Mouse (Mus musculus): ENCODE data around the gene Nme9.
A peak's percentile ranks its signal among the peaks of the same experiment; 100 is the strongest.

Gene Nme9

GRCm38 (mm10) chr9:99451161-99451560 is at the start of gene Nme9:
TSS of gene Nme9 (plus strand) at chr9:99451475.
- DNase-seq (ENCODE audit: low spot score) = peak; percentile 28

GRCm38 (mm10) chr9:99409280-99409679 is 42.0 kb upstream of the Nme9 start:
- DNase-seq (ENCODE audit: low spot score) = no peak

- DNase-seq (ENCODE audit: low spot score) = no peak
These were observed 40.2 kb upstream of the Nme9 start for GRCm38 (mm10) chr9:99411093-99411492.

DNA sequence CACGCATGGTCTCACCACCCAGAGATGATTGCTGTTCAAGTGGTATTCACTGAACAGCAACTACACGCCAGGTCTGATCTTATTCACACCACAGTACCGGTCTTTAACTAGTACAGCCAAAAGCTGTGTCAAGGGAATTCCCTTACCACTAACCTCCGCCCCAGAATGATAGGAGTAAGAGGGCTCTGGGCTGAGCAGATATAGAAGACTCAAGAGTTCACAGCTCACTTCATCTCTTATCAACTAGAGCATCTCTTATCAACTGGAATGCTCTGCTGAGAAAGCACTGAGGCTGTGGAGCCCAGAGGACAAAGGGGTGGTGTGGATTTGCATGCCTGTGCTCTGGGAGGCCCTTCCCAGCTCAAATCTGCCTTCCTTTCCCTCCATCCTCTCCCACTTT is 39.5 kb upstream of the Nme9 start:
- DNase-seq (ENCODE audit: low spot score) = no peak

DNA sequence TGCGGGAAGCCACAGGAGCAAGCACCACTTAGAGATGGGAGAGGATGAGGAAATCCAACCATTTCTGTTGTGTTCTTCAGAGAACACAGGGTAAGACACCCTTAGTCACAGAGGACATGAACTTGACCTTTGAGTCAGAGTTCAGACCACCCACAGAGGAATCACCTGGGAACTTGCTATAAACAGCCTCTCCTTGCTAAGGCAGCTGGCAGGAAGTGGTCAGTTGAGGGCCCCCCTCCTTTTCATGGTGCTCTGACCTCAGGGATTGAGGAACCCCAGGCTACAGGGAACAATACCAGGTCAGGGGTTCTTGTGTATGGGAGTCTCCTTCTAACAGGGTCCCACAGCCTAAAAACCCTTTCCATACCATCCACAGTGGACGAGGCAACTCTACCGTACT is 34.5 kb upstream of the Nme9 start:
- no peak for DNase-seq (ENCODE audit: low spot score)

GRCm38 (mm10) chr9:99417288-99417846 is 33.9 kb upstream of the Nme9 start:
- no peak for DNase-seq (ENCODE audit: low spot score)

DNA sequence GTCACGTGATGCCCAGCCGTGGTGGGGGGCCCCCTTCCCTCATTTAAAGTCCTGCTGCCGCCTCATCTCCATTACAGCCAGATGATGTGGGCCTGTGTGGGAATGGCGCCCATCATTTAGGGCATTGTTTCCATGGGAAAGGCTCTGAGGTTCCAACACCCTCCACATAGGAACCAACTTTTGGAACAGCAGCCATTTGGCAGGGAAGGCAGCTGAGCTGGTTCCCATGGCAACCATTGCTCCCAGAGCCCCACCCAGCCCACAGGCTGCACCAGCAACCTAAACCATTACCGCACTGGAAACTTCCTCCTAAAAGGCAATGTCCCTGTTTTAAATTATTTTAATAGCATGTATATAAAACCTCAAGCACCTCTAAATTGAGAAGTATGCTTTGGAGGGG is 32.9 kb upstream of the Nme9 start:
- no peak for DNase-seq (ENCODE audit: low spot score)

DNA sequence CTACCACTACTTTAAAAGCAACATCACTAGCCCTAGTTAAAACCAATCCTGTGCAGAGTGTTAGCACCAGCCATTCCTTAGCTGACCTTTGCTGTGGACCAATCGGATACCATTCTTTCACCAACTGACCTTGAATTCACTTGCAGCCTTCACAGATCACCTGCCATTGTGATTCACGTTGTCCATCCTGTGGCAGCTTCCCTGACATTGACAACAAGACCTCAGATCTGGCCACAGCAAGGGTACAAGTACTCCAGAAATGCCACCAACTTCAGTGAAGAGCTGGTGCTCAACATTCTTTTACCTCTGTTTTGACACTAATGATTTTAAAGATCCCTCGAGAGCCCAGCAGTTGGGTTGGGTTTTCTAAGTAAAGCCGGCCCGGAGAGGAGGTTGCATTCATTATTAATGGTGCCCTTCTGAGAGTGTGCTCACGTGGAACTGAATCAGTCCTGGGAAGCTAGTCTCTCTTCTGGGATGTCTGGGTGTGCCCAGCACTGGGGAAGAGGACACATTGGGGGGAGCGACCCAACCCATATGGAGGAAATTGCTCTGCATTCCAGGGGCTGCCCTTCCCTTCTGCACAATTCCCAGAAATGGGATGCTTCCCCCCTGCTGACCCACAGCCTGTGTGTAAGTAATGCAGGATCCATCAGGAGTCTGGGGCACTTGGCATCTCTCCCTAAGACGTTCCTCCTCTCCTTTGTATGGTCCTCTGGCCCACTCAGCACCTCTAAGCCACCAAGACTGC is 31.1 kb upstream of the Nme9 start:
- DNase-seq (ENCODE audit: low spot score) = no peak

GRCm38 (mm10) chr9:99421914-99422313 is 29.4 kb upstream of the Nme9 start:
- DNase-seq (ENCODE audit: low spot score) = no peak

DNA sequence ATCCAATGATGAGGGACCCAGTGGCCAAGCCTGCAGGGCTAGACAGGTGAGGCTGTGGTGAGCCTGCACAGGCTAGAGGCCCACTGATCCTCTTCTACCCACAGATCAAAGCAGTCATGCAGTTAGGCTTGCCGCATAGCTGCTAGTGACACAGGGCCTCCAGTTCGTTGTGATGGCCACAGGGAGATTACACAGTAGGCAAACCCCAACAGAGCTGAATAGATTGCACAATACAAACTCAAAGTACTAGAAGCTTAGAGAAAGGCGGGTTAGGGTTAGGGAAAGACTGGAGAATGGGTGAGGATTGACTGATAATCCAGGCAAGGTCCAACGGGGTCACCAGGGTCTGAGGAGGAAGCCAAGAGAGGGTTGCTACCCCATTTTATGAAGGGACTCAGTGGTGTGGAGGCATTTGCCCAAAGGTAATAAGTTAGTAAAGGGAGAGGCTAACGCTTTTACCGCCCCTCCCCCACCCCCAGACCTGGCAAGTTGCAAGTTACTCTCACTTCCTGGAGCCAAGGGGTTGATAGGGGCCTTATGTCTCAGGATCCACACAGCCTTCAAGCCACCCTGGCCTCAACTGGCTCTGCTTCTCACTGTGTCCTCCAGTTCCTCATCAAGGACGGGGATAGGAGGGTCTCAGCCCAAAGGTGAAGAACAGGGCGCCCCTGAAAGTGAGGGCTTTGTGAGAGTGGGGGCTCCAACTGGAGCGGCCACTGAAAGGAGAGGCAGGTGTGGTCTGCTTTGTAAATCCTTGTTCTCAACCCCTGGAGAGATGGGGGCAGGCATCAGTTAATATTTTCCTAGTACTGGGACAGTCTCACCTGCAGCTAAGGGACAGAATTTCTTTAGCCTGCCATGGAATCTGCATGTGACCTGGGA is 27.3 kb upstream of the Nme9 start:
- no peak for DNase-seq (ENCODE audit: low spot score)

DNA sequence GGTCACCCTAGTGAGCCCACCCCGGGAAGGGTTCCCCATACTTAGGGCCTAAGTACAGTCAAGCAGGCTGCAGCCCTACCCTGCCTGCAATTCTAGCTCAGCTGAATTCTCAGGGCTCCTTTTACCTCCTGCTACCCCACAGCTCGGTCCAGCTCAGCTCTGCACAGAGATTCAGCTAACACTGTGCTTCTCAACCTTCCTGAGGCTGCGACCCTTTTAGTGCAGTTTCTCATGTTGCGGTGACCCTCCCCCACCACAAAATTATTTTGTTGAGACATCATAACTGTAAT is 26.8 kb upstream of the Nme9 start:
- DNase-seq (ENCODE audit: low spot score) = no peak

DNA sequence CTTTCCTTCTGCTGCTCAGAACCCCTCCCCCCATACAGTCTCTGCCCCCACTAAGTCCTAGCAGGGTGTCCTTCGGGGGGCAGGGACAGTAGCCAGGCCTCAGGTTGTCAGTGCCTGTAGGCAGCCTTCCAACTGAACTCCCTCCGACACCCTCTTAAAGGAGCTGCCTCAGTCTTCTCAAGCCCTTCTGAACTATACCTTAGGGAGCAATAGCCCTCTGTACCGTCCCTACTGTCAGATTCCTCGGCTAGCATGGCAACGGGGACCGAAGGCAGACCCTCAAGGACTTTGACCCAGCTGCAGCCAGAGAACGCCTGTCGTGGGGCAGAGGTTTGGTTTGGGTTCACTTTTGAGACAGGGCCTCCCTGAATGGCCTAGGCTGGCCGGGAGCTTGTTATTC is 26.0 kb upstream of the Nme9 start:
- no peak for DNase-seq (ENCODE audit: low spot score)

GRCm38 (mm10) chr9:99428601-99429331 is 22.5 kb upstream of the Nme9 start:
- DNase-seq (ENCODE audit: low spot score) = no peak

DNA sequence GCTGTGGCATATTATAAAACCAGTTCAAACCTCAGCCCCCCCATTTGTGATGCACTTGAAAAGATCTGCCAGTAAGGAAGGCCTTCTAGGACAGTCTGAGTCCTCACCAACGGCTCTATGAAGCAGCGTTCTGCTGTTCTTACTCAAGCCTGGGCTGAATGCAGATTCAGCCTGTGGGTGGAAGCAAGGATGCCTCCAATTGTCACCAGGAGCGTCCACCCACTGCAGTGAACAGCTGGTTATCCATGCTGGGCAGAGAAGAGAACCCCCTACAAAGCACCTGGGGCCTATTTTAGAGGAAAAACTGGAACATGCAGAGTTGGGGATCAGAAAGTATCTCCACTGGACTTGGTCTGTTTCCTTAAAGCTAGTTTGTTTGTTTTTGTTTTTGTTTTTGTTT is 21.4 kb upstream of the Nme9 start:
- no peak for DNase-seq (ENCODE audit: low spot score)

DNA sequence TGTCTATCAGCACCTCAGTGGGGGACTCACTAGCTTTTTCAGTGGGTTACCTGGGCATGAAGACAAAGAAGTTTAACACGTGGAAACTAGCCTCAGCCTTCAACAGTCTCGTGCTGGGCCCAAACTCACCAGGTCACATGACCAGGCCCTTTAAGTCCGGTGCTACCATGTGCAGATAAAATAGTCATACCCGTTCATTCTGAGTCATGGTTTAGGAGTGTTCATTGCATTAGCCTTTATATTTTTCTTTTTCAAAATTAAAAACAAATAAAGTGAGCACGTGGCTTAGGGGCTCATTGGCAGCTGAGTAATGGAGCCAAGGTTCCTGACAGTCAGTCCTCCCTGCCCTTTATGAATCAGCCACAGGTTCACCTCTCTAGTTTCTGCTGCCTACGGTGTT is 20.5 kb upstream of the Nme9 start:
- DNase-seq (ENCODE audit: low spot score) = no peak

DNA sequence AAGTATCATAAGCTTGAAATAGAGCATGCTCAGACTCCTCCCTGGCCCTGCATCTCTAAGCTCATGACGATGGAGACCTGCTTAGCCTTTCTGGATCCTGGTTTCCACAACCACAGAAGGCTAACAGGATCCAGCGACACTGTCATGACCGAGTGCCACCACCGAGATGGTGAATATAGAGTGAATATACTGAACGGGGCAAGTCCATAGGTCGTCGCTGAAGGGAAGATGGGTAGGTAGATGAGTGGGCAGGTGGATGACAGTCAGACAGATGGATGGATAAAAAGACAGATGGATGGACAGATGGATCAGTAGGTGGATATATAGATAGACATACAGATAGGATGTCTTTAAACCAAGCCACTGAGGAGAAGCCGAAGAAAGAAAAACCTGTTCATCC is 19.9 kb upstream of the Nme9 start:
- DNase-seq (ENCODE audit: low spot score) = no peak

GRCm38 (mm10) chr9:99431963-99432362 is 19.3 kb upstream of the Nme9 start:
- DNase-seq (ENCODE audit: low spot score) = no peak

DNA sequence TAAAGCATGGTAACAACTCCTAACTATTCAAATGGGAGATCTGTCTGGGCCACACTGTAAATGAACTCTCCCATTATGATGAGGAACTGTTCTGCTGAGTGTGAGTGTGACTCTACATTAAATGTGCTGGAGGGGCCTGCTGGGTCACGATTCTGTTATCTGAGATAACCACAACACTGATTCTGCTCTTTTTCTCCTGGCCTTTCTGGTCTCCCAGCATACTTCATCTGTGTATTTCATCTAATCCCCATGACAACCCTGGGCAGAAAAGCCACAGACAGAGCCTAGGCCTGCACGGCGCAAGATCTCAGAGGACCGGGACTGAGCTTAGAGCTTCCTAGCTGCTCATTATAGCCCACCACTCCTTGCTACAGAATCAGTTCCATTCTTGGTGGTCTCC is 18.8 kb upstream of the Nme9 start:
- DNase-seq (ENCODE audit: low spot score) = no peak

GRCm38 (mm10) chr9:99434892-99435618 is 16.2 kb upstream of the Nme9 start:
- peak; percentile 28 for DNase-seq (ENCODE audit: low spot score)

DNA sequence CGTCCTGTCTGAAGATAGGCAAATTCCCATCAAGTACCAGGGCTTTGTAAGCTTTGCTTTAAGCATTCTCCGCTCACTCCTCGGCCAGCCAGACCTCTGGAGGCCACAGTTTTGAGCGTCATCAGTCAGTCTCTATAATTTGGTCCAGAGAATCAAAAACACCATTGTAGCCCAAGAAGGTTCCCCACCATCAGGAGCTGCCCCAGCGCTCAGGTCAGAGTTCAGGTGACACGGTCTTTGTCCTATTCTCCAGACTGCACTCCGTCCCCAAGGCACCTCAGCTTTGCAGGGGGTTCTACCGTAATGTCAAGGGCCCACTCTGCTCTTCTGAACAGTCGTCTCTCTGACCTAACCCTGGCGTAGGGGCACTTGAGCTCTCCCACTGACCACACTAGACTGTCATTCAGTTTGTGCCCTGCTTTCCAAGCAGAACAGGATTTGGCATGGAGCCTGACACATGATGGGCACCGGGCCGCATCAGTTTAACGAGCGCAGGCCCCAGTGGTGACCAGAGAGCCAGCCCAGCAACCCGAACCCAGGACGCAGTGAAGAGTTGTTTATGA is 15.6 kb upstream of the Nme9 start:
- DNase-seq (ENCODE audit: low spot score) = no peak

DNA sequence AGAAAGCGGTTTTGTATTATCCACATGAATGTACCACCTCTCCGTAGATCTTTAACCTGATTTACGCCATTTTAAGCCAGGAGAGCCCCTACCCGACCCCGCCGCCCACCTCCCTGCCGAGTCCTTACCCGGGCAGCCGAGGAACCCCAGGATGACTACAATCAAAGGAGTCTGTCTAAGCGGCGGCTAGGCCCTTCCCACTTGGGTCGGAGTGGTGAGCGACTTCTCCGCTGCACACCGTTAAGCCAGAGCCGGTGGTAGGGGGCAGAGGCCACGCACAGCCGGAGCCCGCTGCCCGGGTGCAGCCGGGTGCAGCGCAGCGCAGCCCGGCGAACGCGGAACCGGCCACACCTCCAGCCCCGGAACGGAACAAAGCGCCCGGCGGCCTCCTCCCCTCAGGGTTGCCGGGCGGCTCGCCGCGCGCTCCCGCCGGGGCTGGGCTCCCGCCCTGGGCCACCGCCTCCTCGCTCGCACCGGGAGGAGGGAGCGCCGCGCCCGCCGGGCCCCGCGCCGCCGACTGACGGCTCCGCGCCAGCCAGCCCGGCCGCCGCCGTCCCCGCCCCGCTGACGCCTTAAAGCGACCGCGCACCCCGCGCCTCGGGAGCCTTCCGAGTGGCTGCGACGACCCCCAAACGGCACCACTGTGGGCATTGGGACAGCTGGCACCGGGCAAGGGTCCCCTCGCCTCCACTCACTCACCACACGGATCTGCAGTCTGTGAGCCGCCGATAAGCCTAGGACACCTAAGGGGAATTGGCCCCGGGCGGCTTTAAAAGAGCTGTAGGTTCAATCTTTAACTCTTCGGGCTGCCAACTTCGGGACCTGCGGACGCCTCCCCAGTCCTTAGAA is 14.9 kb upstream of the Nme9 start:
- peak; percentile 74 for DNase-seq (ENCODE audit: low spot score)

Measured in retina, embryonic 14.5 days (tissue).